Mouse (Mus musculus) brain, embryonic 14.5 days (tissue): ENCODE results near the gene Myh14. TPM values are rescaled to one million over a fixed set of nuclear protein-coding genes. Genes with fewer than 3 reads are reported as not detected.
A peak's percentile ranks its signal among the peaks of the same experiment; 100 is the strongest.
"Not testable (repeated sequence)": the region's sequence is repeated elsewhere in the genome, so short reads cannot be mapped to it uniquely, and the experiment has no call there.

ENCODE experiments used
- DNase-seq: peaks from one replicate; pipeline ENCODE4 v3.0.0-alpha.2; 2011; ENCODE audit warnings: low read depth
- CTCF ChIP-seq: fragments of 200-500 bp; IDR thresholded peaks from 2 replicates; pipeline ENCODE4 v1.5.1; 2012; ENCODE audit warnings: inconsistent platforms, mild to moderate bottlenecking, moderate library complexity, borderline replicate concordance; ENCODE audit not compliant: insufficient read depth, insufficient read length; ENCODE audit errors: extremely low read depth
- POLR2A ChIP-seq: fragments of 200-500 bp; IDR thresholded peaks from 2 replicates; pipeline ENCODE4 v1.6.1; 2012; ENCODE audit warnings: mild to moderate bottlenecking, inconsistent platforms, borderline replicate concordance; ENCODE audit not compliant: poor library complexity, insufficient read depth, insufficient read length, severe bottlenecking; ENCODE audit errors: extremely low read depth
- polyA plus RNA-seq: library from polyadenylated mRNA; depleted of rRNA; stranded (reverse); fragments of >200 nt; gene quantifications from 2 replicates; pipeline ENCODE4 v1.2.3, GENCODE M21; 2012; rRNA removed

The Myh14 gene
- 0.72 and 1.8 TPM in 2 replicates for polyA plus RNA-seq

DNA sequence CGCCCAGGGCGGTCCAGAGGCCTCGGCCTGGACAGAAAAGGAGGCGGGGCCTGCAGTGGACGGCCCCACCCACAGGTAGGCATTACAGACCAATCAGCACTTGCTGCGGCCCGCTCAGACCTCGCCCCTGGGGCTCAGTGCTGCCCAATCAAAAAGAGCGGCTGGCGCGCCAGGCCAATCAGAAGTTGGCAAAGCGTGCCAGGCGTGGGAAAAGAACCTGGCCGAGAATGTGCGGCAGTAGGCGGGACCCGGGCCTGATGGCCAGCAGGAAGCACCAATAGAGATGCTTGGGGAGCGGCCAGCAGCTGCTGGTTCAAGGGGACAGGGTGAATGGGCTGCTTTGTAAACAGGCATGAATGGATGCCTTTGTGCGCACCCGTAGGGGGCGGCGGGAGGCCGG, at the start of gene Myh14:
Myh14 (minus strand) TSS at position 41 of the 400 bp plus-strand sequence.
- TF ChIP-seq CTCF (no peak), POLR2A (no peak)
- DNase-seq, result peak; percentile 97

DNA sequence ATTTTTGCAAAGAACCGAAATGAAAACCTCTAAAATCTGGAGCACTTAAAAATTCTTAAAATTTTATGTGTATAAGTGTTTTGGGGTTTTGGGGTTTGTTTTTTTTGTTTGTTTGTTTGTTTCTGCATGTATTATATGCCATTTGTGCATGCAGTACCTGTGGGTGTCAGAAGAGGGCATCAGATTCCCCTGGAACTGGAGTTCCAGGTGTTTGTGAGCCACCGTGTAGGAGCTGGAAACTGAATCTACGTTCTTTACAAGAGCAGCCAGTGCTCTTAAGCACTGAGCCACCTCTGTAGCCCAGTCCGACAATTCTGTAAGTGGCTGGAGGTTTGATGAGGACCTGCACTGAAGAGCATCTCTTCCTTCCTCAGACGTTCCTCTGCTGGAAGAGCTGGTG, 39.2 kb upstream of the Myh14 start:
- TF ChIP-seq CTCF (no peak), POLR2A (no peak)
- DNase-seq, result no peak

DNA sequence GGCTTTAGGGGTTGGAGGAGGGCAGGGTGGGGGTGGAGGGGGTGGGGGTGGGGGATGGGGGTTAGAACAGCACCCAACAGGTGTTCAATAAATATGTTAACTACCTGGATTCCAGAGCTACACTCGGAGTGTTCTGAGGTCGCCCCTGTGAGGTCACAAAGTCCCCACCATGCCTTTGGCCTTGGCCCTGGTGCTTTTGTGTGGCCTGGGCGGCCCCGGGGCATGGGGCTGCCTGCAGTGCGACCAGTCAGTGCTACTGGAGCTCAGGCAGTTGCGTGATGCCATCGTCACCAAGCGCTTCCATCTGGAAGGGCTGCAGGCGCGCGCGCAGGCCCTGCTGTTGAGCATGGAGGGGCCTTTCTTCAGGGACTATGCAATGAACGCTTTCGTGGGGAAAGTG, 37.9 kb upstream of the Myh14 start, which contains the start of gene Izumo2:
Izumo2 (plus strand) TSS at position 169 of the 400 bp plus-strand sequence.
- DNase-seq, result no peak
- no peak for TF ChIP-seq POLR2A
- TF ChIP-seq CTCF, result no peak

DNA sequence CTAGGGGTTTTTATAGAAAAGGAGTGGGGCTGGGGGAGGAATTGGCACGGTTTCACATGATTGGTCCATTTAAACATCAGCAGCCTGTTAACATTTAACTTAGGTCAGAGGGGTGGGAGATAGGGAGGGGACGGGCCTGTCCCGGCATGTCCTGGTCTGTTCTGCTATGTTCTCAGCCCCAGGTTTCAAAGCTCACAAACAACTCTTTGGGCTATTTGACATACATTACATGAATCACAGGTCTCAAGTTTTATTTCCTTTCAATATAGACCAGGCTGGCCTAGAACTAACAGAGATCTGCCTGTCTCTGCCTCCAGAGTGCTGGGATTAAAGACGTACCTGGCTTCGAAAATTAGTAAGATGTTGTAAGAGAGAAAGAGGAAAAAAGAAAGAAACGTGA, 37.5 kb upstream of the Myh14 start:
- DNase-seq, result not testable (repeated sequence)

DNA sequence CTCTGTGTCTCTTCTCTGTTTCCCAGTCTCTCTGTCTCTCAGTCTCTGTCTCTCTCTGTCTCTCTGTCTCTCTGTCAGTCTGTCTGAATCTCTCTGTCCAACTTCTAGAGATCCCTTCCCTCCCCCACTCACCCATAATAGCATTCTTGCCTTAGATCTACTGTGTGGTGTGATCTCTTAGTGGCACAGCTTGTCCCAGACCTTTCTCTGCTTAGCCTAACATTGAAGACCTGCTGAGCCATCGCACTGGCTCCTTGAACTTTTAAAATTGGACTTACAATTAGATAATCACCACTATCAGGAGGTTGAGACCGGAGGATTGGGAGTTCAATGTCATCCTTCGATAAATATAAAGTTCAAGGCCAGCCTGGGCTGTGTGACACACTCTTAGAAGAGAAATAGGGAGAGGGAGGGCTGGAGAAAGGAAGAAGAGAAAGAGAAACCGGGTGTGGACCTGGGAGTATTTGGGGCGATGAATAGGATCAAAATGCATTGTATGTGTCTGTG, 36.6 kb upstream of the Myh14 start:
- DNase-seq, result no peak
- TF ChIP-seq CTCF (no peak), POLR2A (no peak)

DNA sequence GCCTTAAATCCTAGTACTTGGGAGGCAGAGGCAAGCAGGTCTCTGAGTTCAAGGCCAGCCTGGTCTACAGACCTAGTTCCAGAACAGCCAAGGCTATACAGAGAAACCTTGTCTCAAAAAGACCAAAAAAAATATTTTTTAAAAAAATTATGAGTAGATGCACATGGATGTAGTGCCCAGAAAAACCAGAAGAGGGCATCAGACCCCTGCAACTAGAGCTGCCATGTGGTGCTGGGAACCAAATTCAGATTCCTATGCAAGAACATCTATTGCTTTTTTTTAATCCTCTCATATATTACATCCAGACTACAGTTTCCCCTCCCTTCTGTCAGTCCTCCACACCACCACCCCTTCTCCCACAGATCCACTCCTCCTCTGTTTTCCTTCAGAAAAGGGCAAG, 35.7 kb upstream of the Myh14 start:
- TF ChIP-seq CTCF, result no peak
- no peak for TF ChIP-seq POLR2A
- no peak for DNase-seq

DNA sequence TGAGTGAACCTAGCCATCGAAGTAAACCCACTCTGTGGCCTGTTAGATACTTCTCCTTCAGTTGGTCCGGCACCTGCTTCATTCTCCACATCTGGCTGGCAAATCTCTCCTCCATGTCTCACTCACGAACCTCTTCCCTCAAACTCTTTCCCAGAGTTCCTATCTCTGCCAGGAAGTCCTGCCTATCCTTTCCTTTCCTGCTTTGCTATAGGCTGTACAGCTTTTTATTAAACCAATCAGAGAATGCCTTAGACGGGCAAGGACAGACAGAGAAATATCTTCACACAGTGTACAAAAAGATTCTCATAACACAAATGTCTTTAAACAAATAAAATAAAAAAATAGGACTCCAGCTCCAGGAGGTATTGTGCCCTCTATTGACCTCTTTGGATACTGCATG, 34.4 kb upstream of the Myh14 start:
- no peak for DNase-seq
- no peak for TF ChIP-seq CTCF
- no peak for TF ChIP-seq POLR2A

DNA sequence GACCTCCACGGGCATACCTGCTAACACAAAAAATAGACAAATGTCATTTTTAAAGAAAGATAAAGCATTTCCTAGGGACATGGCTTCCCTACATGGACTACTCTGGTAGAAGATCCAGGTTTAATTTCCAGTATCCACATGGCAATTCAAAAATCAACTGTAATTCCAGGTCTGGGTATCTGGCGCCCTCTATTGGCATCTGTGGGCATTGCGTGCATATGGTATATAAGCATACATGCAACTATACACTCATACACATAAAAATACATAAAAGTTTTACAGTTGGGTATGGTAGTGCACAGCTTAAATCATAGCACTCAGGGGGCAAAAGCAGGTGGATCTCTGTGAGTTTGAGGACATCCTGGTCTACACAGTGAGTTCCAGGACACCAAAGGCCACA, 33.7 kb upstream of the Myh14 start:
- peak; percentile 24 for DNase-seq
- TF ChIP-seq POLR2A (no peak), CTCF (peak; percentile 58; the same call in 1 of the 2 replicates)

DNA sequence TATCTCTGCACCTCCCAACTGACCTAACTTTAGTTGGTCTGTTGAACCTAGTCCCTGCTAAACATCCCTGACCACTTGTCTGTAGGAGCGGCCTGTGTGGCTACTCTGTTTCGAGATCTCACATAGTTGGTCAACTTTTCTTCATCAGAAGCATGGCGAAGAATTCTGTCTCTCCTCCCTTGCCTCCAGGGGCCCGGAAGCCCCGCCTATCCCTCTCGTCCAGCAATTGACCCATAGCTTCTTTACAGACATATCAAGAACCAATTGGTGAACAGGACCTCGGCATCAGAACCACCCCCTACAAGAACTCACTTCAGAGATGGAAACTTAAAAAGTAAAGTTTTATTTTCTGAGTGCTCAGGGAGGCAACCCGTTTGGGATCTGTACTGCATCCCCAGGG, 32.3 kb upstream of the Myh14 start:
- DNase-seq, result no peak
- TF ChIP-seq CTCF (no peak), POLR2A (no peak)

DNA sequence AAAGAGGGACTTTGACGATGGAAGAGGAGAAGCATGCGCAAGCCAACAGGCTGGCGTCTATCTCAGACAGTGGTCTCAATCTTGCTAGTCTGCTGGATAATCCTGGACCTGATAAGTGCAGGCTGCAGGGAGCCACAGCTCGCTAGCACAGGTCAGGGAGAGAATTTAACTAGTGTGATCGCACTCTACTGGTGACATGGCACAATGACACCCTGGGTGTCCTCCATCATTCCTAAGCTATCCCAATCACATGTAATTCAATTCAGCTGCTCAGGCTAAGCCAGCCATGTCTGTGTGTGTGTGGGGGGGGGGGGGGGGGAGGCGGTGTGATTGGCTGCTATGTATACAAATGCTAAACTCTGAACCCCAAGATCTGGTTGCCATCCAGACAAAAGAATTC, 31.3 kb upstream of the Myh14 start:
- peak; percentile 66 for DNase-seq
- TF ChIP-seq POLR2A (no peak), CTCF (peak; percentile 71; the same call in 1 of the 2 replicates)

DNA sequence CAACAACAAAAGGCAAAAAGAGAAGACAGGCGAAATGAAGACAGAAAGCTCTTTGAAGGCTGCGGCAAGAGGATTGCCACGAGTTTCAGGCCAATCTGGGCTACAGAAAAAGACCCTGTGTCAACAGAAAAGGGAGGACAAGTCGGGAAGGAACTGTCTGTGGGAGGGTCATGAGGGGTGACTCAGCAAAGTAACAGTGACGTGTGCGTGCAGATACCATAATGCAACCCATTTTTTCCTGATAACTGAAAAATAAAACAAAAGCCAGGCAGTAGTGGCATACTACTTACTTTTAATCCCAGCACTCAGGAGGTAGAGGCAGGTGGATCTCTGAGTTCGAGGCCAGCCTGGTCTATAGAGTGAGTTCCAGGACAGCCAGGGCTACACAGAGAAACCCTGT, 27.3 kb upstream of the Myh14 start:
- TF ChIP-seq POLR2A, result no peak
- DNase-seq, result no peak

DNA sequence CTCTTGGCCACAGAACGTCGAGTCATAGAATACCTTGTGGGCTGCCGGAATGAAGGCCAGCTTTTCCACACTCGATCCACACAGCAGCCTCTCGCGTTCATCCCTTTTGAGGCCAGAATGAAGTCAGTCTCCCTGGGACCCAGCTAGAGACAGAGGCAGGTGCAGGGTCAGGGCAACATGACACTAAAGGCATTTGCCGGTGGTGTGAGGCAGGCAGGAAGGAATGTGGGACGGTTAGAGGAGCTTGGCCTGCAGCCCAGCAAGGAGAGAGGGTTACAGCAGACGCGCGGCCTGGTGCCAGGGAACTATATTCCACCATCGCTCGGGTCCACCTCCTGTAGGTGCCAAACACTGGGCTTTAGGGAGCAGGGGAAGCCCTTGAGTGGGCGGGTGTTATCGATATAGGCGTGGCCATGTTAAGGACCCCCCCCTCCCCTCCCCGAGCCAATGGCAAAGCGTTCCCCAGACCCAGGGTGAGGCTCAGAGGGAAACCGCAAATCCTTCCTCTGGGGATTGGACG, 26.6 kb upstream of the Myh14 start:
- DNase-seq, result peak; percentile 63
- TF ChIP-seq CTCF, result no peak
- TF ChIP-seq POLR2A, result no peak

DNA sequence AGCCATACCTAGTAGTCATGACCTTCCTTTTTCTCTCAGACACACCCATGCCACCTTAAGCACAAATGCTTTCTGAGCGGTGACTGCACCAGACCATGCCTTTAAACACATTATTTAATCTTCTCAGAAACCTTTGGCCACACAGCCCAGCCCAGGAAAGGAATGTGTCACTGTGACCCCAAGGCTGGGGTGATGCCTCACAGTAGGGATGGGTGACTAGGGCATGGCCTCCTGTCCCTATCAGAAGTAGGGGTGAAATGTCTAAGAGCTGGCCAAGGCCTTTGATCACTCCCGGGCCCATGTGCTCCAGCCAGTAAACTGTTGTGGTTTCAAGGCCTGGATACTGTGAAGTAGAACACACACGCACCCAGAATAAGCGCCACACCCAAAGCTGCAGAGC, 24.6 kb upstream of the Myh14 start:
- TF ChIP-seq CTCF (no peak), POLR2A (no peak)
- DNase-seq, result no peak

DNA sequence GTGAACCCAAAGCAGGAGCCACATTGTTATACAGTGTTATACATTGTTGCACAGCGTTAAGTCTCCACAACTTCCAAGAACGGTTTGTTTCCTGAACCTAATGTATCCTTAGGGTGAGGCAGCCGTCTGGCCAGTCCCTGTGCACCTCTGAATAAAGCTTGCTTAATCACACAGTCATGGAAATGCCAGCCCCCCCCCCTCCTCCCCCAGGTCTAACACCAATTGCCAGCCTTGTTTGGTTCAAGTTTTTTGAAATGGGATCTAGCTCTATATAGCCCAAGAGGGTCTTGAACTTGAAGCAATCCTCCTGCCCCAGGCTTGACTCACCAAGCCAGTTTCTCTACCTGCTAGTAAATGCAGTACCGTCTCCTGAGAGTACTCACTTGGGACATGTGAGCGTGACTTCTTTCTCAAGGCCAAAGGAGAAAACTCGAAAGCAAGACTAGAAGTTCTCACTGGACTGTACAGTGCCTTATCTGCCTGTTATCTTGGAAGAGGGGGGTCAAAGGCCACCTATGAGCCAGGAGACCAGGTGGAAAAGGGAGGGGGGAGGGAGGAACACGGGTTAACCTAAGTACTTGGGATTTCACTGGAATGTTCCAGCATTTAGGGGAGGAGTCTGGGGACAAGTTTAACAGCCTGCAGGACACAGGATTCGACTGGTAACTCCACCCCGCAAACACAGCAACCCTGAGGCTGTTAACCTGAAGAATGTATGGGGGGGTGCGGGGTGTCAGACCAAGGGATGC, 23.0 kb upstream of the Myh14 start:
- DNase-seq, result no peak
- no peak for TF ChIP-seq POLR2A
- TF ChIP-seq CTCF, result no peak
